Mouse (Mus musculus) pancreas, adult 10 weeks (tissue): ENCODE results near the gene Snx27. TPM values are rescaled to one million over a fixed set of nuclear protein-coding genes. Genes with fewer than 3 reads are reported as not detected.

Experiments
- polyA plus RNA-seq: library from polyadenylated mRNA; stranded (reverse); fragments of 350-450 nt; fragmentation: Illumina TruSeq; extraction: RNeasy Lipid Tissue Mini Kit (QIAGEN cat#74804); gene quantifications from one replicate; pipeline ENCODE4 v1.2.3, GENCODE M21; 2015; ENCODE audit warnings: low read depth, low replicate concordance; ENCODE audit not compliant: insufficient read depth

Gene Snx27
- 4.2 TPM for polyA plus RNA-seq

GRCm38 (mm10) chr3:94582456-94582891 lies at the start of gene Snx27:
Gene Snx27 (minus strand): TSS chr3:94582716.

GRCm38 (mm10) chr3:94480291-94480884 lies 102.1 kb downstream of the Snx27 start, which contains the start of gene Riiad1:
Gene Riiad1 (minus strand): TSS chr3:94480341.

GRCm38 (mm10) chr3:94477981-94478422 lies 104.5 kb downstream of the Snx27 start, which contains the start of gene Celf3:
Gene Celf3 (plus strand): TSS chr3:94478295.

Other genes with a start within 250 kb of the Snx27 start
- not detected for gene Them5, start 240.6 kb downstream of the Snx27 start, polyA plus RNA-seq
- not detected for gene C2cd4d, start 220.3 kb downstream of the Snx27 start, polyA plus RNA-seq
- gene Rorc, start 209.9 kb downstream of the Snx27 start, polyA plus RNA-seq: 7.6 TPM
- gene Lingo4, start 184.2 kb downstream of the Snx27 start, polyA plus RNA-seq: 0.42 TPM
- gene Tdrkh, start 169.4 kb downstream of the Snx27 start, polyA plus RNA-seq: 1.6 TPM
- gene Mrpl9, start 139.4 kb downstream of the Snx27 start, polyA plus RNA-seq: 8.4 TPM
- not detected for gene Oaz3, start 138.8 kb downstream of the Snx27 start, polyA plus RNA-seq
- 16.1 TPM for gene Celf3, start 104.4 kb downstream of the Snx27 start, polyA plus RNA-seq
- not detected for gene Riiad1, start 102.4 kb downstream of the Snx27 start, polyA plus RNA-seq
- gene Gm10972, start 60.4 kb upstream of the Snx27 start, polyA plus RNA-seq: not detected
- gene Tuft1, start 76.2 kb upstream of the Snx27 start, polyA plus RNA-seq: 3.9 TPM
- gene Selenbp2, start 110.8 kb upstream of the Snx27 start, polyA plus RNA-seq: 0.61 TPM
- gene Cgn, start 203.8 kb upstream of the Snx27 start, polyA plus RNA-seq: 9.0 TPM